Mouse (Mus musculus) ES-Bruce4 (cell line): ENCODE results near the gene Sf3a2. TPM values are rescaled to one million over a fixed set of nuclear protein-coding genes. Genes with fewer than 3 reads are reported as not detected.
"Not testable (repeated sequence)": the region's sequence is repeated elsewhere in the genome, so short reads cannot be mapped to it uniquely, and the experiment has no call there.

Source experiments
- H3K27ac ChIP-seq: 2 replicates; pipeline ENCODE4 v1.5.1; 2012; ENCODE audit warnings: low read length, inconsistent platforms; ENCODE audit not compliant: insufficient read depth
- H3K27me3 ChIP-seq: 2 replicates; pipeline ENCODE4 v1.6.1; 2012; ENCODE audit warnings: mild to moderate bottlenecking, low read length, inconsistent platforms; ENCODE audit not compliant: control insufficient read depth, poor library complexity, insufficient read depth, severe bottlenecking
- H3K36me3 ChIP-seq: 2 replicates; pipeline ENCODE4 v1.6.1; 2012; ENCODE audit warnings: inconsistent platforms, mild to moderate bottlenecking, low read length, moderate library complexity; ENCODE audit not compliant: control insufficient read depth, poor library complexity, insufficient read depth, severe bottlenecking
- H3K4me1 ChIP-seq: one replicate; pipeline ENCODE4 v1.8.1; 2011; ENCODE audit warnings: low read length; ENCODE audit not compliant: control insufficient read depth, insufficient read depth
- H3K4me3 ChIP-seq: 2 replicates; pipeline ENCODE4 v1.5.1; 2011; ENCODE audit warnings: low read depth, mild to moderate bottlenecking, low read length
- H3K9ac ChIP-seq: 2 replicates; pipeline ENCODE4 v1.6.1; 2012; ENCODE audit warnings: low read depth, mild to moderate bottlenecking, inconsistent platforms; ENCODE audit not compliant: poor library complexity, severe bottlenecking
- H3K9me3 ChIP-seq: replicated peaks from 2 replicates; pipeline ENCODE4 v1.6.1; 2012; ENCODE audit warnings: mild to moderate bottlenecking, low read length, inconsistent platforms; ENCODE audit not compliant: control insufficient read depth, poor library complexity, insufficient read depth, severe bottlenecking
- CTCF ChIP-seq: IDR thresholded peaks from one replicate; pipeline ENCODE4 v1.8.1; 2011; ENCODE audit warnings: low read depth, low read length
- EP300 ChIP-seq: IDR thresholded peaks from 2 replicates; pipeline ENCODE4 v1.6.1; 2011; ENCODE audit warnings: low read depth, low read length; ENCODE audit not compliant: insufficient read depth
- POLR2A ChIP-seq: IDR thresholded peaks from one replicate; pipeline ENCODE4 v1.8.1; 2011; ENCODE audit warnings: low read length; ENCODE audit not compliant: insufficient read depth
- polyA plus RNA-seq: library from polyadenylated mRNA; stranded (reverse); fragments of >200 nt; gene quantifications from 2 replicates; pipeline ENCODE4 v1.2.4, GENCODE M21; 2011; ENCODE audit warnings: low read depth; ENCODE audit not compliant: missing spikeins, insufficient read depth, insufficient read length

Sf3a2 gene
- polyA plus RNA-seq, 1 experiment, result 90.1 TPM

- TF ChIP-seq CTCF (no peak), POLR2A (peak; percentile 76)
- Histone ChIP-seq H3K27ac (no peak within 1 kb of the TSS), H3K27me3 (no peaks in the 10 kb centered on the region), H3K36me3 (peaks cover 3% of the 10 kb centered on the region), H3K9me3 (no peaks in the 10 kb centered on the region), H3K4me1 (no peaks in the 10 kb centered on the region), H3K9ac (peak within 1 kb of the TSS; percentile 88), H3K4me3 (peak within 1 kb of the TSS; percentile 93)
Measured at GRCm38 (mm10) chr10:80826151-80827062, 28.4 kb downstream of the Sf3a2 start, which contains the start of gene Oaz1. Gene Oaz1 (plus strand): TSS chr10:80826656.

DNA sequence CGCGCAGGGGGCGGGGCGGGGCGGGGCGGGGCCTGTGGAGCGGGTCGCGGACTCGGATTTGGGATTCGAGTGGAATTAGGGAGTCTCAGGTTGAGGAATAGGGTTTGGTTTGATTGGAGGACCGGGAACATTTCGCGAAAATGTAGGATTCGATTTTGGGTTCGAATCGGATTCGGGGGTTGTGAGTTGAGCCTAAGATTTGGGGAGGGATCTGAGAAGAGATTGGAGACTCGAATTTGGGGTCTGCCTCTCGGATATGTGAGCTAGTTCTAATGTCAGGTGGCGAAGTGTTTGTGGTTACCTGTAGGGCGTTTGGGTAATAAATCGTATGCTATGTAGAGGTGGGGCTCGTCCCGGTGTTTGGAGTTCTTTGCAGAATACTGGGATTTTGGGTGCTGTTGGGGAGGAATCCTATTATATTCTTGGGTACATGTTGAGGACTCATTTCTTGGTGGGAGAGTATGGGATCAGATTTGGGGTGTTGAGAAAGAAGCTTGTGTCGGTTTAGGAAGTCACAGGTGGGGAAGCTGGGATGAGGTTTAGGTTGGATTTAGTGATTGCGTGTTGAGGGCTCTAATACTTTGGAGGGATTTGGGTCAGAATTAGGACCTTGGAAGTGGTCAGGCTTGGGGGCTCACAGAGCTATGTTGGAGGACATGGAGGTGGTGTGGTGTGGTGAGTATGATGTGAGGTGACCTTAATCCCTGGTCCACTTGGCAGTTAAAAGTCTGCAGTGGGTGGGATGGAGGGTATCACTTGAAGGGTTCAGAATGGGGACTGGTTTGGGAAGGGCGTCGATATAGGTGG, 29.3 kb downstream of the Sf3a2 start:
- H3K36me3 ChIP-seq, result peaks cover 3% of the 10 kb centered on the region
- no peaks in the 10 kb centered on the region for H3K4me1 ChIP-seq
- no peaks in the 10 kb centered on the region for H3K27me3 ChIP-seq
- H3K9me3 ChIP-seq, result no peaks in the 10 kb centered on the region
- peak overlapping the region; percentile 88 for H3K9ac ChIP-seq
- TF ChIP-seq POLR2A, result no peak
- no peak for TF ChIP-seq CTCF
- TF ChIP-seq EP300, result no peak
- peak overlapping the region; percentile 93 for H3K4me3 ChIP-seq
- no peak overlapping the region for H3K27ac ChIP-seq

- H3K9me3 ChIP-seq, result no peaks in the 10 kb centered on the region
- peaks cover 3% of the 10 kb centered on the region for H3K36me3 ChIP-seq
- peak overlapping the region; percentile 93 for H3K4me3 ChIP-seq
- H3K4me1 ChIP-seq, result no peaks in the 10 kb centered on the region
- TF ChIP-seq EP300, result no peak
- no peak for TF ChIP-seq POLR2A
- TF ChIP-seq CTCF, result no peak
- no peaks in the 10 kb centered on the region for H3K27me3 ChIP-seq
- peak overlapping the region; percentile 88 for H3K9ac ChIP-seq
- no peak overlapping the region for H3K27ac ChIP-seq
Measured at GRCm38 (mm10) chr10:80827870-80828420, 29.9 kb downstream of the Sf3a2 start.

GRCm38 (mm10) chr10:80828587-80828986, 30.6 kb downstream of the Sf3a2 start:
- not testable (repeated sequence) for H3K9me3 ChIP-seq, H3K4me1 ChIP-seq, H3K9ac ChIP-seq, H3K4me3 ChIP-seq, H3K27me3 ChIP-seq, H3K36me3 ChIP-seq, H3K27ac ChIP-seq

DNA sequence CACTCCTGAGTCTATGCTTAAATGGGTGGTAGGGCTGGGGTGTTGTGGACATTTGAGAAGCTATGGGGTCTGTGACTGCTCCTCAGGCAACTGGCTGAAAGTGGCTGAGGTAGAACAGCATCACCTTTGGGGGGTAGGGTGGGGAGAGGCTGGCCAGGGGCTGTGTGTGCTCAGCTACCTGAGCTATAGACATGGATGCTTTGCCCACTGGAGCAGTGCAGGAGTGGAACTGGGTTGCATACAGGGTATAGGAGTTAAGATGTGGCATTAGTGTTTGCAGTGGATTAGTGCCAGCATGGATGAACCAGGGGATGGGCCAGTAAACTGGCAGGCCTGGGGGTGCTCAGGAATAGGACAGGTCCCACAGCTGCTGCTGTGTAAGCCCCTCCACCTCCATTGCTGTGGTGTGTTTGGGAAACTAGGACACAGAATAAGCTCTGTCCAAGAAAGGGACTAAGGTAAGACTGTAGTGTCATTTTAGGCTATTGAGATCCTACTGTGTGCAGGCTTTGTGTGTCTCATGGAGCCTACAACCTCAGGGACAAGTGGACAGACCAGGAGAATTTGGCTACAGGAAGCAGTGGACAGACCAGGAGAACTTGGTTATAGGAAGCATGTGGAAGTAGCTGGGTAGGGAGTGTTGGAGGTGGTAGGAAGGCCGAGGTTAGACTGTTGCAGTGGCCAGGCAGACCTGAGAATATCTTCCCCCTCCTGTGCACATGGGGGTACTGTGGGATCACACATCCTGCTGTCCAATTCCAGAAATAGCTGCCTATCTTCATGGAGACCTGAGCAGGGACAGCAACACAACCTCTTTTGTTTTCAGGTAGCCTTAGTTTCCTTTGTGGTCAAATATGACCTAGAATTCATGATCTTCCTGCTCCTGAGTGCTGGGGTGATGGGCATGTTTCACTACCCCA, 31.6 kb downstream of the Sf3a2 start:
- Histone ChIP-seq H3K9me3 (no peaks in the 10 kb centered on the region), H3K4me3 (no peak overlapping the region), H3K9ac (no peak overlapping the region), H3K27ac (no peak overlapping the region), H3K27me3 (no peaks in the 10 kb centered on the region), H3K4me1 (no peaks in the 10 kb centered on the region), H3K36me3 (peaks cover 3% of the 10 kb centered on the region)
- TF ChIP-seq EP300 (no peak), POLR2A (no peak)
